Mouse (Mus musculus) megakaryocyte progenitor cell, adult 5-6 weeks (primary cell): ENCODE measurements around the gene Sap30. TPM values are rescaled to one million over a fixed set of nuclear protein-coding genes. Genes with fewer than 3 reads are reported as not detected.
A peak's percentile ranks its signal among the peaks of the same experiment; 100 is the strongest.

Source experiments
- ATAC-seq: replicated peaks from 2 replicates; pipeline ENCODE4 v1.8.0; 2016; ENCODE audit warnings: mild to moderate bottlenecking, moderate TSS enrichment, inconsistent platforms; ENCODE audit not compliant: poor library complexity
- total RNA-seq, 2 experiments: library from RNA; stranded (forward) in 1 of 2; stranded (reverse) in 1 of 2; fragments of 157-497, 149-512 nt in 1 of 2; fragments of 200-1000 nt in 1 of 2; gene quantifications; 2 replicates each; pipeline versions ENCODE4 v1.2.3 to v1.2.4; 2015 to 2017

The Sap30 gene
- total RNA-seq, 2 experiments from 2014 or later: 60.7 to 90.5 TPM

DNA sequence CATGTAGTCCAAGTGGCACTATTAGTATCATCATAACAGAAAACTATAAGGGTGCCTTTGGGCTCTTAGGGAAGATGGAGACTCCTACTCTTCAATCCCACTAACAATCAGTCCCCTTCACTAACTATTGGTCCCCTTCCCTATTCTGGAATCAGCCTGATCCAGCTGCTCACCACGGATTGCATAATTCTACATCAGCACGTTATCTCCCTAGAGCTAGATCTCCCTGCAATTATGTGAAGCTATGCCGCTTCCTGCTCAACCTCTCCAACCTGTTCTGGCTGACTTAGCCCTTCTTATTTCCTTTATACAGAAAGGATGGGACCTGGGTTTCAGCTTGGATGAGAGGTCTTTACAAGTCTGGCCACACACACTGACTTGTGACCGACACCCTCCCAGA, 44.4 kb downstream of the Sap30 start:
- ATAC-seq: peak; percentile 70

DNA sequence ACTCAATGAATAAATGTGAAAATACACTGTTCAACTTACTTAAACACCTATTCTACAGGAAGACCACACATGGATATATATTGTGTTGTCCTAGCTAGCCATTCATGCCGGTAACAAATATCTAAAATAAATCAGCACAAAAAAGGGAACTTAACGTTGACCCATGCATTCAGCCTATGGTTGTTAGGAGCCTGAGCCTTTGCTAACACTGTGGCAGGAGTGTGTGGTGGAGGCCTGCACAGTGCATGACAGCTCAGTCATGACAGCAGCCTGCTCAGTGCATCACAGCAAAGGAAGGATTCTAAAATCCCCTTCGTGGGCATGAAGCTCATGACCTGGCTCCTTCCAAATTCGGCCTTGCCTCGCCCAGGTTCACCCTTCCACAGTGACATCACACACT, 46.1 kb downstream of the Sap30 start:
- ATAC-seq: peak; percentile 88

DNA sequence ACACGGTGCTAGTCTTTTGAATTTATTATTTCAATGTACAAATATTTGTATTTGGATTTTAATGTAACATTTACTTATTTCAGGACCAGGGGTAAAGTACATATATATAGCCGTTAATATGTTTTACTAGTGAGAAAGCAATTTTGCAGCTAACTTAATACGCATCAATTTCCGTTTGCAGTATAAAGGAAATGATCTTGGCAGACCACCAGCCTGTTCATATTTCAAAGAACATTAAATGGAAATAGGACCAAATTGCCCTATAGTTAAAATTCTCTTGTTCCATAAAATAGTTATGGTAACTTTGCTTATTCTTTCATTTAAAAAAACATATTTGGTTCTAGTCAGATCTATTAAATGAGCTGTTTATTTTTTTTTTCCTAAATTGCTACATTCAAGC, 46.5 kb downstream of the Sap30 start:
- ATAC-seq: no peak

DNA sequence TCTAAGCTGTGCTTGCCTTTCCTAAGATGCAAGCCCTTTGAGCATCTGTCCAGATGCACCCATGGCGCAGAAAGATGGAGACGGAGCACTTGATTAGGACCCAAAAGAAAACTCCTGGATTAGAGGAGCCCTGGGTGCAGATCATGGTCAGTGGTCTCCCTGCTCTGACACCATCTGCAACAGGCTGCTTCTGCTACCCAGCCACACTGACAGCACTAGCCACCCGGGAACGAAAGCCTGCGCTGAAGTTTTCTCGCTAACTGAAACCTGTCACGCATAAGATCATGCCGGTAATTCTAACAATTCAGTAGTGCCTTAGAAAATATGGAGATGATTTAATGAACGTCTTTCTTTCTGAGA, 51.2 kb downstream of the Sap30 start:
- peak; percentile 28 for ATAC-seq

DNA sequence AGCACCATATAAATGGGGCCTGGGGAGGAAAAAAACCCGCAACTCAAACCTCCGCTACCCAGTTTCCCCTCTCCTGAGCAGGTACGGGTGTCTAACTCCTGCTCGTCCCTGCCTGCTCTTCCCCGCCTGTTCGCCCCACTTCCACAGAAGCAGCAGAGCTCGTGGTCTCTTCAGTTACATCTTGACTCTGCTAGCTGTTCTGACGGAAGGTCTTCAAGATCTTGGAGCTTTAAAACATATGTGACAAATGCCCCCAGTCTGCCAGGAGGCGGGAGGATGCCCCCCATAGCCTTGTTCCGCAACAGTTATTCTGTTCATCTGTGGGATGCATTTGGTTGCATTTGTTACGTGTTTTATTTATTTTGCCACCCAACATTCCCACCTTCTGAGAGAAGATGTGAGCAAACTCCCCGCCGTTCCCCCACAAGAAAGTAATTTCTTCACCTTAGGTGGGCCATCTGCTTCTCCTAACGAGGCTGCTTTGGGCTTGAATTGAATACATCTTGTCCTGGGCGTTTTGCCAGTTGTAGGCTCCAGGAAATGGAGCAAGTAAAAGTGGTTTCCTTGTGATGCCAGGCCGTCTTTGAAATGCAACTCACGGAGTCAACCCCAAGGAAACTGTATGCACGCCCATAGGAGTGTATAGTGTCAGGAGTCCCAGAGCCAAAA, 51.8 kb downstream of the Sap30 start:
- peak; percentile 73 for ATAC-seq

DNA sequence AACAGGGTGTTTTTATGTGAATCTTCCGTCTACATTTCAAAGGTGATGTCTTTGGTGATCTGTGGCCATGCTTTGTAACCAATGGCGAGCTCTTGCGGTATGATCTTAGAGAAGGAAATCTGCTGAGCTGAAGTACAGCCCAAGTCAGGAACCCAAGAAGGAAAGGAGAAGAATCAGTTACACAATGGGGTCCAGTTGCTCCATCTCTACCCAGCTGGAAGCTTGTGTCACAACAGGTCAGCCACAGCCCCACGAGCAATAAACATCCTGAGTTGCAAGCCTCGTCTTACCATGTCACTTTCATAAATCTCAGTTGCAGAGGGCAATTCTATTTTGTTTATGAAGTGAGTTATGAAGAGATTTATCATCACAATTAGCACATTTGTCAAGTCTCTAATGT, 54.9 kb downstream of the Sap30 start:
- peak; percentile 79 for ATAC-seq

Other genes with a start within 250 kb of the Sap30 start
- gene Hand2, start 166.9 kb downstream of the Sap30 start, total RNA-seq (2015): not detected in 2 replicates
- gene Hand2, start 166.9 kb downstream of the Sap30 start, total RNA-seq (2017): not detected in 2 replicates
- gene Scrg1, start 31.9 kb downstream of the Sap30 start, total RNA-seq (2015): 0.88 and 1.6 TPM in 2 replicates
- not detected in 2 replicates for gene Scrg1, start 31.9 kb downstream of the Sap30 start, total RNA-seq (2017)
- gene Hmgb2, start 24.0 kb upstream of the Sap30 start, total RNA-seq (2015): 432 and 457 TPM in 2 replicates
- gene Hmgb2, start 24.0 kb upstream of the Sap30 start, total RNA-seq (2017): 491 and 530 TPM in 2 replicates
- 15.5 and 15.9 TPM in 2 replicates for gene Galnt7, start 165.2 kb upstream of the Sap30 start, total RNA-seq (2015)
- 17.9 and 20.4 TPM in 2 replicates for gene Galnt7, start 165.2 kb upstream of the Sap30 start, total RNA-seq (2017)